Mouse (Mus musculus): ENCODE data around the gene Cdh23.

Gene Cdh23

GRCm38 (mm10) chr10:60395605-60396004 is 300.7 kb downstream of the Cdh23 start:
- in situ Hi-C loops (cut with MboI; ENCODE audit: low pct_unique_long_range_greater_than_20kb in 1 of 2, low sequenced_read_pairs in 2 of 2, unreplicated experiment in 1 of 2), result no loop called here

- in situ Hi-C loops (cut with MboI; ENCODE audit: low pct_unique_long_range_greater_than_20kb in 1 of 2, low sequenced_read_pairs in 2 of 2, unreplicated experiment in 1 of 2), result no loop called here
Measured at GRCm38 (mm10) chr10:60394936-60395335, 301.4 kb downstream of the Cdh23 start.

- in situ Hi-C loops (cut with MboI; ENCODE audit: low pct_unique_long_range_greater_than_20kb in 1 of 2, low sequenced_read_pairs in 2 of 2, unreplicated experiment in 1 of 2), result no loop called here
Measured at GRCm38 (mm10) chr10:60391661-60392060, 304.6 kb downstream of the Cdh23 start.

GRCm38 (mm10) chr10:60390904-60391420 is 305.3 kb downstream of the Cdh23 start:
- in situ Hi-C loops (cut with MboI; ENCODE audit: low pct_unique_long_range_greater_than_20kb in 1 of 2, low sequenced_read_pairs in 2 of 2, unreplicated experiment in 1 of 2), result no loop called here

- in situ Hi-C loops (cut with MboI; ENCODE audit: low pct_unique_long_range_greater_than_20kb in 1 of 2, low sequenced_read_pairs in 2 of 2, unreplicated experiment in 1 of 2), result no loop called here
Measured at GRCm38 (mm10) chr10:60390177-60390903, 305.9 kb downstream of the Cdh23 start.

- in situ Hi-C loops (cut with MboI; ENCODE audit: low pct_unique_long_range_greater_than_20kb in 1 of 2, low sequenced_read_pairs in 2 of 2, unreplicated experiment in 1 of 2), result no loop called here
Measured at GRCm38 (mm10) chr10:60389447-60389865, 306.8 kb downstream of the Cdh23 start.

- in situ Hi-C loops (cut with MboI; ENCODE audit: low pct_unique_long_range_greater_than_20kb in 1 of 2, low sequenced_read_pairs in 2 of 2, unreplicated experiment in 1 of 2), result no loop called here
Measured at GRCm38 (mm10) chr10:60388332-60388731, 308.0 kb downstream of the Cdh23 start.

GRCm38 (mm10) chr10:60381142-60381925 is 315.0 kb downstream of the Cdh23 start:
- in situ Hi-C loops (cut with MboI; ENCODE audit: low pct_unique_long_range_greater_than_20kb in 1 of 2, low sequenced_read_pairs in 2 of 2, unreplicated experiment in 1 of 2), result no loop called here

- in situ Hi-C loops (cut with MboI; ENCODE audit: low pct_unique_long_range_greater_than_20kb in 1 of 2, low sequenced_read_pairs in 2 of 2, unreplicated experiment in 1 of 2), result no loop called here
Measured at GRCm38 (mm10) chr10:60380229-60380628, 316.1 kb downstream of the Cdh23 start.

- in situ Hi-C loops (cut with MboI; ENCODE audit: low pct_unique_long_range_greater_than_20kb in 1 of 2, low sequenced_read_pairs in 2 of 2, unreplicated experiment in 1 of 2), result no loop called here
Measured at GRCm38 (mm10) chr10:60379419-60379957, 316.8 kb downstream of the Cdh23 start.

GRCm38 (mm10) chr10:60376704-60377103 is 319.6 kb downstream of the Cdh23 start:
- in situ Hi-C loops (cut with MboI; ENCODE audit: low pct_unique_long_range_greater_than_20kb in 1 of 2, low sequenced_read_pairs in 2 of 2, unreplicated experiment in 1 of 2), result no loop called here

- in situ Hi-C loops (cut with MboI; ENCODE audit: low pct_unique_long_range_greater_than_20kb in 1 of 2, low sequenced_read_pairs in 2 of 2, unreplicated experiment in 1 of 2), result no loop called here
Measured at GRCm38 (mm10) chr10:60373937-60374578, 322.2 kb downstream of the Cdh23 start.

GRCm38 (mm10) chr10:60373543-60373936 is 322.8 kb downstream of the Cdh23 start:
- in situ Hi-C loops (cut with MboI; ENCODE audit: low pct_unique_long_range_greater_than_20kb in 1 of 2, low sequenced_read_pairs in 2 of 2, unreplicated experiment in 1 of 2), result no loop called here

- in situ Hi-C loops (cut with MboI; ENCODE audit: low pct_unique_long_range_greater_than_20kb in 1 of 2, low sequenced_read_pairs in 2 of 2, unreplicated experiment in 1 of 2), result no loop called here
Measured at GRCm38 (mm10) chr10:60371596-60372386, 324.5 kb downstream of the Cdh23 start.

- in situ Hi-C loops (cut with MboI; ENCODE audit: low pct_unique_long_range_greater_than_20kb in 1 of 2, low sequenced_read_pairs in 2 of 2, unreplicated experiment in 1 of 2), result no loop called here
Measured at GRCm38 (mm10) chr10:60370601-60371061, 325.7 kb downstream of the Cdh23 start.

- in situ Hi-C loops (cut with MboI; ENCODE audit: low pct_unique_long_range_greater_than_20kb in 1 of 2, low sequenced_read_pairs in 2 of 2, unreplicated experiment in 1 of 2), result no loop called here
Measured at GRCm38 (mm10) chr10:60370098-60370497, 326.2 kb downstream of the Cdh23 start.

GRCm38 (mm10) chr10:60369405-60369804 is 326.9 kb downstream of the Cdh23 start:
- in situ Hi-C loops (cut with MboI; ENCODE audit: low pct_unique_long_range_greater_than_20kb in 1 of 2, low sequenced_read_pairs in 2 of 2, unreplicated experiment in 1 of 2), result no loop called here

- in situ Hi-C loops (cut with MboI; ENCODE audit: low pct_unique_long_range_greater_than_20kb in 1 of 2, low sequenced_read_pairs in 2 of 2, unreplicated experiment in 1 of 2), result no loop called here
Measured at GRCm38 (mm10) chr10:60367904-60368303, 328.4 kb downstream of the Cdh23 start.

Data from mouse embryonic stem cell (cell line).